Mouse (Mus musculus) gastrocnemius, postnatal 4 days (tissue): Measurements from ENCODE around the gene Arf6. TPM values are rescaled to one million over a fixed set of nuclear protein-coding genes. Genes with fewer than 3 reads are reported as not detected.
"Not testable (repeated sequence)": the region's sequence is repeated elsewhere in the genome, so short reads cannot be mapped to it uniquely, and the experiment has no call there.

Experiments
- DNase-seq, 2 experiments: peaks; one replicate each; pipeline ENCODE4 v3.0.0; 2021 to 2022; ENCODE audit warnings: low spot score in 2 of 2, mixed read lengths in 2 of 2
- long read RNA-seq, 2 experiments: library from polyadenylated mRNA; stranded (forward); transcript quantifications; one replicate each; pipeline ENCODE4 v2.0.0; 2021
- total RNA-seq, 2 experiments: library from RNA; stranded (reverse); gene quantifications; 2 replicates each; pipeline ENCODE4 v1.2.3; 2021

The Arf6 gene
- 10 to 100 TPM; 72.6 to 77.6 TPM for total RNA-seq
- long read RNA-seq, experiment 1, transcript Arf6-201 (2 exons, 1,534 nt) = major isoform, 128 of 142 reads
- long read RNA-seq, experiment 1, partial matches to known transcripts = 0 of 142 reads
- long read RNA-seq, experiment 1, other reads (novel, unspliced or antisense) = 14 of 142 reads
- long read RNA-seq, experiment 2, transcript Arf6-201 (2 exons, 1,534 nt) = major isoform, 142 of 160 reads
- long read RNA-seq, experiment 2, partial matches to known transcripts = 0 of 160 reads
- long read RNA-seq, experiment 2, other reads (novel, unspliced or antisense) = 18 of 160 reads

DNA sequence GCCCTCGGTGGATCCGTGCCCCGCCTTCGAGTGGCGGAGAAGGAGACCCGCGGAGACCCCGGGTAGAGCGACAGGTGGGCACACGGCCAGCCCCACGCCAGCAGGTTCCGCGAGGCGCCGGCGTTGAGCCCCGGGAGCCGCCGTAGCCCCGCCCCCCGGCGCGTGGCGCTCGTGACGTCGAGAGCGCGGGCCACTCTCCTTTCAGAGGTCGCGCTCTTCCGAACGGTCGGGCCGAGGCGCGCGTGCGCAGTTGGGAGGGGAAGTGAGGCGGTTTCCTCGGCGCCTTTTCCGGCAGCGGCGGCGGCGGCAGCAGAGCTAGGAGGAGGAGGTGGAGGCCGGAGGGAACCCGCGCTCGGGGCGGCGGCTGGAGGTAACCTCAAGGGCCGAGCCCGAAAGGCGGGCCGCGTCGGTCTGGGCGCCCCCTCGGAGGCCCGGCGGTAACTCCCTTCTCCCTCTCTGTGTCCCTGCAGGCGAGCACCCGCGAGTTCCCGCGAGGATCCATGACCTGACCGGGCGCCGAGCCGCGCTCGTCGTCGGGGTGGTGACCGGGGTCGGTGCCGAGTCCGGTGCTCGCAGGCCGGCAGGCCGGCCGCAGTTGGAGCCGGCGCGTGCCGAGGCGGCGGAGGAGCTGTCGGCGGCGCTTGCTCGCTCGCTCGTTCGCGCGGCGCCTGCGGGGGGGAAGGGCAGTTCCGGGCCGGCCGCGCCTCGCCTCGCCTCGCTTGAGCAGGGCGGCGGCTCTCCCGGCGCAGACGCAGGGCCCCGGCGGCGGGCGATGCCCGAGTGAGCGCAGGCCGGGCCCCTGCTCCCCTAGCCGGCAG lies at the start of gene Arf6, which contains the start of gene Gm9887:
Gene Arf6, plus strand, starts transcription at position 297 of the 818 bp plus-strand sequence.
Gene Gm9887, minus strand, starts transcription at position 605 of the 818 bp plus-strand sequence.
- peak; percentile 99 for DNase-seq

DNA sequence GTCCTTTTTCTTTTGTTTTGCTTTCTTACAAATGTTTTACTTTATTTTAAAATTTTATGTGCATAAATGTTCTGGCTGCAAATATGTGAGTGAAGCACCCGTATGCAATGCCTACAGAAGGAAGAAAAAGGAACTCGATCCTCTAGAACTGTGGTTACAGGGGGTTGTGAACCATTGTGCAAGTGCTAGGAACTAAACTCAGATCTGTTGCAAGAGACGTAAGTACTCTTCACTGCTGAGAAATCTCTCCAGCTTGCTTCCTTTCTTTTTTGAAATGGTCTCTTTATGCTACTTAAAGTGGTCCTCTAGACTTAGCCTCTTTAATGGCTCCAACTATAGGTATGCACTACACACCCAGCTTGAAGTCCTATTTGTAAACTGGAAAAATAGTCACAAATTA lies 40.8 kb upstream of the Arf6 start:
- no peak for DNase-seq

DNA sequence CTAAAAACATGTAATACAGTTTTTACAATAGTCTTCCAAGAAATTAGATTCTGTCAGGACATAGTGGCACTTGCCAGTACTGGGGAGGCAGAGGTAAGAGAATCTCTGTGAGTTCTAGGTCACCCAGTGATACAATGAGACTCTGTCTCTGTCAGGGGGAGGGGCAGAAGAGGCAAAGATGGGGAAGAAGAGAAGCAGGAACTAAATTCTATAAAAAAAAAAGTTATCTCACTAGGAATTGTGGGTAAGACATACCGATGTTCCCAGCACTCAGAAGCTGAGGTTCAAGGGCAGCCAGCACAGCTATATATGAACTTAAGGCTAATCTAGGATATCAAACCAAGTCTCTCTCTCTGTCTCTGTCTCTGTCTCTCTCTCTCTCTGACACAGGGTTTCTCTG lies 39.8 kb upstream of the Arf6 start:
- DNase-seq = no peak

DNA sequence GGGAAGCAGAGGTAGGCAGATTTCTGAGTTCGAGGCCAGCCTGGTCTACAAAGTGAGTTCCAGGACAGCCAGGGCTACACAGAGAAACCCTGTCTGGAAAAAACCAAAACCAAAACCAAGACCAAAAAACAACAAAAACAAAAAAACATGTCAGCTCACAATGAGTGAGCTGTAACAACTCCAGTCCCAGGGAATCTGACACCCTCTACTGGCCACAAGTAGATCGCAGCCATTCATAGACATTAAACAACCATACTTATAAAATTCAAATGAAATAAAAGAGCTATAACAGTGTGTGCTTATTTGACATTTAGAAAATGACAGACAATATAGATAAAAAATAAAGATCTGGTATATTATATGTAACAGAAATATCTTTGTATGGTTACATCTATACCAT lies 38.4 kb upstream of the Arf6 start:
- DNase-seq = no peak

- no peak for DNase-seq
Observed at GRCm38 (mm10) chr12:69349928-69350327, 22.0 kb upstream of the Arf6 start.

GRCm38 (mm10) chr12:69351685-69352084 lies 20.3 kb upstream of the Arf6 start:
- DNase-seq = no peak

GRCm38 (mm10) chr12:69356546-69357299 lies 15.2 kb upstream of the Arf6 start, which contains the start of gene Nemf:
Gene Nemf, minus strand, starts transcription at chr12:69357165.
- DNase-seq = peak; percentile 64 to 81

DNA sequence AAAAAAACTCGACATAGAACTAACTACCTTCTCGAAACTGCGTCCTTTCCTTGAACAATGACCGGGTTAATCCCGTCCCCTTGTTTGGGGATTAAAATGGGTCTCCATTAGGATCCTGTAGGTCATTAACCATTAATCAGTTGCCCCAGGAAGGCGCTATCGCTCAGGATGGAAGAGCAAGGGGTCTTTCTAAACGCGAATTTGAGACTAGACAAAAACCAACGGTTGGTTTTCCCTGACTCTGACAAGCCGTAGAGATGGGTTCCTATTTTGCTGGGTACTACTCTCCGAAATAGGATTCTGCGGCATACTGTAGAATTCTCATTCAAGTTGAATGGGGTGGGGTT lies 14.7 kb upstream of the Arf6 start:
- DNase-seq = no peak

- peak in 1 of 2 experiments; percentile 36 for DNase-seq
Observed at GRCm38 (mm10) chr12:69360655-69360996, 11.3 kb upstream of the Arf6 start.

- DNase-seq = peak; percentile 98 to 100
Observed at GRCm38 (mm10) chr12:69360997-69361899, 10.7 kb upstream of the Arf6 start.

DNA sequence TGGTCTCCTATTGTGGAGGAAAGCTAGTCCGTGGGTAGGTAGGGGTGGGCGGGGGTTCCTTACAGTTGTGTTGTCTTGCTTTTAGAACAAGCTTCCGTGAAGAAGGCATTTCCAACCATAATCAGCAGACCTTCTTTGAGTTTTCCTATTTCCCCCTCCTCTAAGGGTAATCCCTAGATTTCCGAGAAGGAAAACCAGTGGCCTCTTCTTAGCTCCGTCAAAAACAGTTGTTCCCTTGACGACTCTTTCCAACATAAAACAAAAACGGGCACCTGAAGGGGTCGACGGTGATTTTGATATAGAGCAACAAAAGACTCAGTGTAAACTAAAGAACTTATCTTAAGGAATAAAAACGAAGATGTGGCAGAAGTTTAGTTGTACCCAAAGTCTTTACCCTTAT lies 10.0 kb upstream of the Arf6 start:
- DNase-seq = no peak

DNA sequence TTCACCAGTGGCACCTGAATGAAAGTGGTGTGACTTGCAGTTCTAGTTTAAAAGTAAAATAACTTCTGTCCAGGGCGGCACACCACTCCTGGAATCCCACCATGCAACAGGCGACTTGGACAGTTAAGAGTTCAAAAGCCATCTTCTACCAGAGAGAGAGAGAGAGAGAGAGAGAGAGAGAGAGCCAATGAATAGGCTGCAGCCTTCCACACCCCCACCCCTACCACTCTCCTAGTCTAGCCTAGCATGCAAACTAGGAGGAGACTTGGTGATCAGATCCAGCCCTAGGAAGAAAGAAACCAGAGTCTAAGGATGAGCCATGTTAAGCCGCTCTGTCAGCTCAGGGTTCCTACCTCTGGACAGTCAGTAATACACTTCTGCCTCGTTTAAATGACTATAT lies 9.6 kb upstream of the Arf6 start:
- DNase-seq = no peak

- not testable (repeated sequence) for DNase-seq
Observed at GRCm38 (mm10) chr12:69363110-69363509, 8.8 kb upstream of the Arf6 start.

GRCm38 (mm10) chr12:69363899-69364762 lies 7.8 kb upstream of the Arf6 start:
- peak; percentile 63 to 81 for DNase-seq

- DNase-seq = no peak
Observed at GRCm38 (mm10) chr12:69365757-69366156, 6.2 kb upstream of the Arf6 start.

- DNase-seq = no peak
Observed at GRCm38 (mm10) chr12:69366424-69366823, 5.5 kb upstream of the Arf6 start.

DNA sequence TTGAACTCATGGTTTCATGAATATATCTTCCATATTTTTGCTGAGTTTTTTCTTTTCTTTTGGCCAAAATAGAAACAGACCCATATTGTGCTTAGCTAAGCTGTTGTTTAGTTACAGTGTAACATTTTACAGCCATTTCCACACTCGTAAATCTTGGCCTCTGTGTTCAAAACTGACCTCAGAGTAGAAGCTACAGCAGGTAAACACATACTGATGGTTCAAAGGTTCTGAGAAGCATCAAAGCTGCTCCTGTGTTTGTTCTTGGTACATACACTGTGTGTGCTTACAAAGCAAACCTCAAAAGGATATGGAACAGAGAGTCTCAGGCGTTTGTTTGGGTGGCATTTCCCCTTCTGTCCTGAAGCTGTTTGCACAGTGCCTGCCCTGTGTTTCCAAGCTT lies 4.4 kb upstream of the Arf6 start:
- no peak for DNase-seq

DNA sequence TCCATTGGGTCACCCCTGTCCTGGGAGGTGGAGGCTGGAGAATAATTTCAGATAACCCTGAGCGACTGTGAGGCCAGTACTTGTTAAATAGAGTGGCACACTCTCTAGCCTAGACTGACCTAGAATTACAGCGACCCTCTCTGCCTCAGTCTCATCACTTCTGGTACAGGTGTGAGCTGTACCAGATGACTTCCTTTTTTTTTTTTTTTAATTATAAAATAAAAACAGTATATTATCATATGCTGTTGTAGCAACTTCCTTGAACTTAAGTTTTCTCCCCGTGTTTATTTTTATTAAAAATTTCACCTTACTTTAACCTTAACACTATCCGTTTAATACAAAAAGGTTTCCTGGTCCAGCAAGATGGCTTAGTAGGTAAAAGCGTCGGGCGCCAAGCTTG lies 1.0 kb upstream of the Arf6 start:
- no peak for DNase-seq

GRCm38 (mm10) chr12:69371421-69371853 lies 513 bp upstream of the Arf6 start:
- DNase-seq = no peak
